Mouse (Mus musculus) limb, embryonic 13.5 days (tissue): Measurements from ENCODE around the gene Phkg1. TPM values are rescaled to one million over a fixed set of nuclear protein-coding genes. Genes with fewer than 3 reads are reported as not detected.
A peak's percentile ranks its signal among the peaks of the same experiment; 100 is the strongest.

Experiments
- ATAC-seq: fragments of 200-750 bp; cut with Nextera tagmentation; 2 replicates; pipeline ENCODE4 v1.8.0; 2017; ENCODE audit warnings: low read depth, moderate number of reproducible peaks, moderate TSS enrichment; ENCODE audit not compliant: low FRiP score
- H3K27ac ChIP-seq: fragments of 300-500 bp; sonication (generic); 2 replicates; pipeline ENCODE4 v1.5.1; 2015; ENCODE audit warnings: inconsistent platforms, mild to moderate bottlenecking, moderate library complexity
- H3K27me3 ChIP-seq: fragments of 300-500 bp; sonication (generic); 2 replicates; pipeline ENCODE4 v1.6.1; 2015; ENCODE audit warnings: mild to moderate bottlenecking, inconsistent platforms
- H3K36me3 ChIP-seq: fragments of 300-500 bp; sonication (generic); 2 replicates; pipeline ENCODE4 v1.6.1; 2015; ENCODE audit warnings: inconsistent platforms, mild to moderate bottlenecking, moderate library complexity
- H3K4me1 ChIP-seq: fragments of 300-500 bp; sonication (generic); 2 replicates; pipeline ENCODE4 v1.6.1; 2015; ENCODE audit warnings: inconsistent platforms
- H3K4me2 ChIP-seq: fragments of 300-500 bp; sonication (generic); replicated peaks from 2 replicates; pipeline ENCODE4 v1.6.1; 2015; ENCODE audit warnings: inconsistent platforms, mild to moderate bottlenecking, moderate library complexity
- H3K4me3 ChIP-seq: fragments of 300-500 bp; sonication (generic); 2 replicates; pipeline ENCODE4 v1.5.1; 2015; ENCODE audit warnings: moderate library complexity, mild to moderate bottlenecking, inconsistent platforms
- H3K9ac ChIP-seq: fragments of 300-500 bp; sonication (generic); 2 replicates; pipeline ENCODE4 v1.6.1; 2015; ENCODE audit warnings: mild to moderate bottlenecking, inconsistent platforms
- H3K9me3 ChIP-seq: fragments of 300-500 bp; sonication (generic); 2 replicates; pipeline ENCODE4 v1.6.1; 2016; ENCODE audit warnings: inconsistent platforms
- WGBS: fragments of 180-500 bp; shearing (Covaris S2); methylation state at CpG from one replicate; pipeline ENCODE4 v1.1.7; 2015; 5-methylcytosine and 5-hydroxymethylcytosine counted together
- polyA plus RNA-seq: library from polyadenylated mRNA; unstranded; fragments of >200 nt; fragmentation: Nextera tagmentation; extraction: Ambion mirVana; gene quantifications from 2 replicates; pipeline ENCODE4 v1.2.1, GENCODE M21; 2015

The Phkg1 gene
- polyA plus RNA-seq, 1 experiment from 2014 or later = 0.32 TPM

GRCm38 (mm10) chr5:129862325-129862724, 36.0 kb downstream of the Phkg1 start:
- H3K9me3 ChIP-seq = no peaks in the 10 kb centered on the region; the same call in 1 of the 2 replicates
- no peak overlapping the region for H3K9ac ChIP-seq
- H3K36me3 ChIP-seq = peaks cover 55% of the 10 kb centered on the region
- H3K4me2 ChIP-seq = no peak overlapping the region
- no peak overlapping the region for H3K27ac ChIP-seq
- H3K4me3 ChIP-seq = no peak overlapping the region
- H3K4me1 ChIP-seq = 0 out of 2 replicates have a peak, but pooled peaks cover 5% of the 10 kb centered on the region
- H3K27me3 ChIP-seq = no peaks in the 10 kb centered on the region
- 92% methylated on average over 6 of the region's 6 CpGs for WGBS
- ATAC-seq = no peak

- Histone ChIP-seq H3K27me3 (no peaks in the 10 kb centered on the region), H3K9ac (no peak overlapping the region), H3K4me1 (no peaks in the 10 kb centered on the region), H3K9me3 (no peaks in the 10 kb centered on the region), H3K36me3 (peaks cover 81% of the 10 kb centered on the region), H3K4me2 (no peak overlapping the region), H3K4me3 (no peak overlapping the region), H3K27ac (no peak overlapping the region)
- WGBS = 73% methylated on average over 5 of the region's 5 CpGs
- ATAC-seq = no peak
Measured at GRCm38 (mm10) chr5:129856414-129856813, 41.9 kb downstream of the Phkg1 start.

GRCm38 (mm10) chr5:129855163-129855562, 43.2 kb downstream of the Phkg1 start:
- no peaks in the 10 kb centered on the region for H3K27me3 ChIP-seq
- H3K27ac ChIP-seq = no peak overlapping the region
- no peak overlapping the region for H3K4me3 ChIP-seq
- no peak for ATAC-seq
- no peaks in the 10 kb centered on the region for H3K9me3 ChIP-seq
- no peak overlapping the region for H3K4me2 ChIP-seq
- H3K36me3 ChIP-seq = peaks cover 75% of the 10 kb centered on the region
- H3K9ac ChIP-seq = no peak overlapping the region
- H3K4me1 ChIP-seq = no peaks in the 10 kb centered on the region
- WGBS = 43% methylated on average over 5 of the region's 5 CpGs

GRCm38 (mm10) chr5:129847558-129847820, 50.9 kb downstream of the Phkg1 start:
- peaks cover 38% of the 10 kb centered on the region for H3K36me3 ChIP-seq
- H3K9ac ChIP-seq = peak overlapping the region; percentile 77
- H3K4me2 ChIP-seq = peak overlapping the region; percentile 73
- peaks cover 12% of the 10 kb centered on the region for H3K4me1 ChIP-seq
- H3K9me3 ChIP-seq = 0 out of 2 replicates have a peak, but pooled peaks cover 6% of the 10 kb centered on the region
- peak overlapping the region; percentile 73 for H3K4me3 ChIP-seq
- ATAC-seq = no peak
- H3K27me3 ChIP-seq = no peaks in the 10 kb centered on the region
- 55% methylated on average over 8 of the region's 8 CpGs for WGBS
- no peak overlapping the region; the same call in 1 of the 2 replicates for H3K27ac ChIP-seq

- Histone ChIP-seq H3K27ac (peak within 1 kb of the TSS; percentile 67), H3K27me3 (no peaks in the 10 kb centered on the region), H3K4me2 (peak within 1 kb of the TSS; percentile 73), H3K4me1 (peaks cover 12% of the 10 kb centered on the region), H3K9ac (peak within 1 kb of the TSS; percentile 77), H3K4me3 (peak within 1 kb of the TSS; percentile 73), H3K36me3 (peaks cover 38% of the 10 kb centered on the region), H3K9me3 (0 out of 2 replicates have a peak, but pooled peaks cover 6% of the 10 kb centered on the region)
- ATAC-seq = peak; percentile 98
- 12% methylated on average over 22 of the region's 22 CpGs for WGBS
Measured at GRCm38 (mm10) chr5:129846752-129847557, 51.4 kb downstream of the Phkg1 start, which contains the start of gene Sumf2. Gene Sumf2, plus strand, starts transcription at chr5:129846986.

GRCm38 (mm10) chr5:129844848-129845247, 53.5 kb downstream of the Phkg1 start:
- WGBS = 94% methylated on average over 5 of the region's 5 CpGs
- Histone ChIP-seq H3K27ac (no peak overlapping the region), H3K36me3 (peaks cover 31% of the 10 kb centered on the region), H3K4me1 (peaks cover 12% of the 10 kb centered on the region), H3K27me3 (no peaks in the 10 kb centered on the region), H3K9ac (no peak overlapping the region), H3K9me3 (0 out of 2 replicates have a peak, but pooled peaks cover 6% of the 10 kb centered on the region), H3K4me2 (no peak overlapping the region), H3K4me3 (no peak overlapping the region)
- ATAC-seq = no peak

Other genes starting within 250 kb of the Phkg1 start
- 6.8 and 6.9 TPM in 2 replicates for gene Zfp11, start 228.4 kb downstream of the Phkg1 start, polyA plus RNA-seq
- gene Sept14, start 190.0 kb downstream of the Phkg1 start, polyA plus RNA-seq = not detected in 2 replicates
- 199 and 219 TPM in 2 replicates for gene Mrps17, start 183.1 kb downstream of the Phkg1 start, polyA plus RNA-seq
- gene Nipsnap2, start 173.5 kb downstream of the Phkg1 start, polyA plus RNA-seq = 119 and 130 TPM in 2 replicates
- gene Psph, start 111.1 kb downstream of the Phkg1 start, polyA plus RNA-seq = 26.1 and 28.5 TPM in 2 replicates
- 79.8 and 85.3 TPM in 2 replicates for gene Sumf2, start 51.6 kb downstream of the Phkg1 start, polyA plus RNA-seq
- gene Chchd2, start 11.1 kb downstream of the Phkg1 start, polyA plus RNA-seq = 951 and 990 TPM in 2 replicates
- 9.8 and 10.4 TPM in 2 replicates for gene Zbed5, start 2.8 kb downstream of the Phkg1 start, polyA plus RNA-seq
- 4.9 and 5.1 TPM in 2 replicates for gene Nupr1l, start 10.0 kb upstream of the Phkg1 start, polyA plus RNA-seq
- 26.9 and 28.7 TPM in 2 replicates for gene Vkorc1l1, start 43.4 kb upstream of the Phkg1 start, polyA plus RNA-seq
- gene Gusb, start 104.5 kb upstream of the Phkg1 start, polyA plus RNA-seq = 43.4 and 45.3 TPM in 2 replicates
- gene Asl, start 130.7 kb upstream of the Phkg1 start, polyA plus RNA-seq = 32.1 and 33.6 TPM in 2 replicates
- 45.6 and 47.3 TPM in 2 replicates for gene Crcp, start 130.7 kb upstream of the Phkg1 start, polyA plus RNA-seq
- gene Tpst1, start 174.8 kb upstream of the Phkg1 start, polyA plus RNA-seq = 99.2 and 104 TPM in 2 replicates
- 6.7 and 7.0 TPM in 2 replicates for gene Kctd7, start 246.3 kb upstream of the Phkg1 start, polyA plus RNA-seq